10 mouse cellular contexts compared by ENCODE assay signal in genomic region chr5:20582995-20583435, GRCm38 (mm10).
DNase-seq lines count a peak whose midpoint lies in the region; ATAC-seq and TF ChIP-seq lines count a peak whose summit lies in the region.
"Had no signal": no experiment of that assay in that cellular context is flagged by ENCODE, and none has a peak within 500 bp of the region (broad histone marks: within the 10 kb centered on the region; RNA-seq: fewer than 3 reads in every experiment).

No protein-coding gene starts in this region.

- peak overlapping the region; percentile 22 for H3K4me2 ChIP-seq in heart, postnatal 0 days (ENCODE audit: low read depth, low read length)
- peak overlapping the region; percentile 30 for H3K4me2 ChIP-seq in neural tube, embryonic 13.5 days
- H3K4me2 ChIP-seq: liver, embryonic 15.5 days had no signal

- H3K36me3 ChIP-seq in heart, postnatal 0 days (replicated peaks; ENCODE audit: control insufficient read depth, insufficient read depth, low read length): no peaks in the 10 kb centered on the region
- H3K36me3 ChIP-seq in neural tube, embryonic 13.5 days: peaks cover 4% of the 10 kb centered on the region; the same call in 1 of the 2 replicates
- H3K36me3 ChIP-seq: liver, embryonic 15.5 days had no signal

- WGBS in heart, postnatal 0 days: 26% methylated on average over 10 of the region's 10 CpGs
- 32% methylated on average over 10 of the region's 10 CpGs for WGBS in neural tube, embryonic 13.5 days

- H3K27ac ChIP-seq in heart, postnatal 0 days (ENCODE audit: low read depth): no peak overlapping the region
- H3K27ac ChIP-seq in neural tube, embryonic 13.5 days (replicated peaks): peak overlapping the region; percentile 77
- H3K27ac ChIP-seq: kidney, postnatal 0 days; liver, embryonic 15.5 days had no signal

- H3K9ac ChIP-seq in heart, postnatal 0 days (replicated peaks; ENCODE audit: low read depth, low read length): no peak overlapping the region
- 0 out of 2 replicates have a peak overlapping the region, but pooled peaks have one; percentile 38 for H3K9ac ChIP-seq in neural tube, embryonic 13.5 days
- H3K9ac ChIP-seq: liver, embryonic 15.5 days had no signal

- DNase-seq in cerebellum, adult 11 months: no peak
- DNase-seq in heart, postnatal 0 days (ENCODE audit: low spot score): no peak
- DNase-seq in heart, adult 8-10 months (ENCODE audit: low spot score): no peak
- peak; percentile 38 for DNase-seq in layer of hippocampus, adult 9-10 months (ENCODE audit: low spot score)
- no peak for DNase-seq in urinary bladder, postnatal 14 days (ENCODE audit: low spot score)
- DNase-seq in adrenal gland, postnatal 14 days: no peak

- no peak for TF ChIP-seq EP300 in heart, postnatal 0 days (IDR thresholded peaks at IDR 0.05; ENCODE audit: low read depth)

- 0 out of 2 replicates have a peak, but pooled peaks have one; percentile 49 for ATAC-seq in cerebellum, adult (ENCODE audit: insufficient number of reproducible peaks, low FRiP score, low TSS enrichment)
- no peak for ATAC-seq in heart, postnatal 0 days (ENCODE audit: insufficient read depth, low read depth)
- peak; percentile 71 for ATAC-seq in neural tube, embryonic 13.5 days (ENCODE audit: low read depth)

- TF ChIP-seq CTCF in heart, postnatal 0 days (IDR thresholded peaks at IDR 0.05; ENCODE audit: low read depth): no peak

- no peak overlapping the region for H3K4me3 ChIP-seq in heart, postnatal 0 days (ENCODE audit: low read depth, low read length)
- no peak overlapping the region for H3K4me3 ChIP-seq in neural tube, embryonic 13.5 days
- H3K4me3 ChIP-seq: liver, embryonic 15.5 days had no signal

- H3K27me3 ChIP-seq in heart, postnatal 0 days (ENCODE audit: control insufficient read depth, insufficient read depth, low read length): no peaks in the 10 kb centered on the region
- no peaks in the 10 kb centered on the region for H3K27me3 ChIP-seq in neural tube, embryonic 13.5 days

- no peaks in the 10 kb centered on the region for H3K9me3 ChIP-seq in heart, postnatal 0 days (replicated peaks; ENCODE audit: control insufficient read depth, low read length)
- H3K9me3 ChIP-seq in neural tube, embryonic 13.5 days: no peaks in the 10 kb centered on the region
- H3K9me3 ChIP-seq: liver, embryonic 15.5 days had no signal

- H3K4me1 ChIP-seq in heart, postnatal 0 days (ENCODE audit: control insufficient read depth, insufficient read depth): no peaks in the 10 kb centered on the region
- H3K4me1 ChIP-seq in neural tube, embryonic 13.5 days (replicated peaks): peaks cover 22% of the 10 kb centered on the region
- H3K4me1 ChIP-seq: liver, embryonic 15.5 days had no signal
